ENCODE assay signal across 8 mouse cellular contexts in the genomic region with DNA sequence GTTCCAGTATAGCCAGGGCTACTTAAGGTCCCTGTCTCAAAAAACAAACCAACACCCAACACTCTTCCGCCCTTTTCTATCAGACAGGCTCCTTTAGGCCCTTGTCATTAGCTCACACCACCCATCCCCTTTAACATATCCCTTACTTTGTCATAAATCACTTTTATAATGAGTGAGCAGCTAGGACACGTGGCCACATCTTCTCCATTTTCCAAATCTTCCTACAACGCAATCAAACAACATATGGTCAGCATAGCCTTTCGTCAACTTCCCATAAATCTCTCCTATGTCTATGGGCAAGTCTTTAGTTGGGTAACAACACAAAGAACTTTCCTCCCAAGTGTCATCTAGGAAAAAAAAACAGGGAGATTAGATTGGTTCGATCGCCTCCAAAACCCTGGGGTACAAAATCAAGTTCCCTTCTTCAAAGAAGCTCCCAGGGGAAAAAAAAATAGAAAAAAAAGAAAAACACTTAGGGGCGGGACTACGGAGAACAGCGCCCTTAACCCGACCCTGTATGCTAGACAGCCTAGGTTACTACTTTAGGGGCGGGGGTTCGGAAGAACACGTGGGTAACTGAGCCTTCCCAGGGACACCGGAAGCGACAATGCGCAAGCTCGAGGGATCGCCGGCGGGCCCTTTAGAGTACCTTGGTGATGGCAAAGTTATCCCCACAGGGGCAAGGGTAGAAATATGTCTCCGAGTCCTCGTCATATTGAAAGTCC. TPM values are rescaled to one million over a fixed set of nuclear protein-coding genes. Genes with fewer than 3 reads are reported as not detected.
DNase-seq lines count a peak whose midpoint lies in the region; ATAC-seq and TF ChIP-seq lines count a peak whose summit lies in the region.

Oxnad1 (plus strand) TSS at position 614 of the 725 bp plus-strand sequence.

- peak within 1 kb of the TSS; percentile 53 for H3K4me2 ChIP-seq in forebrain, embryonic 16.5 days (ENCODE audit: low read length)
- H3K4me2 ChIP-seq in hindbrain, embryonic 15.5 days = peak within 1 kb of the TSS; percentile 86
- peak within 1 kb of the TSS; percentile 86 for H3K4me2 ChIP-seq in liver, embryonic 14.5 days (ENCODE audit: low read depth)

- H3K9ac ChIP-seq in forebrain, embryonic 16.5 days (replicated peaks; ENCODE audit: low read depth, low read length) = peak within 1 kb of the TSS; percentile 73
- peak within 1 kb of the TSS; percentile 62 for H3K9ac ChIP-seq in hindbrain, embryonic 15.5 days
- peak within 1 kb of the TSS; percentile 93 for H3K9ac ChIP-seq in liver, embryonic 14.5 days (replicated peaks)

- H3K9me3 ChIP-seq in forebrain, embryonic 16.5 days (ENCODE audit: control insufficient read depth, low read length) = no peaks in the 10 kb centered on the region
- no peaks in the 10 kb centered on the region for H3K9me3 ChIP-seq in hindbrain, embryonic 15.5 days
- no peaks in the 10 kb centered on the region for H3K9me3 ChIP-seq in liver, embryonic 14.5 days (ENCODE audit: control insufficient read depth, low read length)

- H3K27me3 ChIP-seq in forebrain, embryonic 16.5 days (replicated peaks; ENCODE audit: control insufficient read depth, insufficient read depth, low read length) = no peaks in the 10 kb centered on the region
- no peaks in the 10 kb centered on the region for H3K27me3 ChIP-seq in hindbrain, embryonic 15.5 days
- no peaks in the 10 kb centered on the region for H3K27me3 ChIP-seq in liver, embryonic 14.5 days (ENCODE audit: control insufficient read depth, insufficient read depth, low read length)
- H3K27me3 ChIP-seq in splenic B cell, adult 2 months (ENCODE audit: control insufficient read depth, insufficient read depth, low read length, poor library complexity, severe bottlenecking) = no peaks in the 10 kb centered on the region

- H3K36me3 ChIP-seq in forebrain, embryonic 16.5 days (ENCODE audit: control insufficient read depth, insufficient read depth) = peaks cover 10% of the 10 kb centered on the region; the same call in 1 of the 2 replicates
- peaks cover 18% of the 10 kb centered on the region for H3K36me3 ChIP-seq in hindbrain, embryonic 15.5 days
- H3K36me3 ChIP-seq in liver, embryonic 14.5 days (replicated peaks; ENCODE audit: control insufficient read depth, insufficient read depth, low read depth) = peaks cover 12% of the 10 kb centered on the region
- H3K36me3 ChIP-seq in splenic B cell, adult 2 months (ENCODE audit: control insufficient read depth, insufficient read depth, low read length, poor library complexity, severe bottlenecking) = peaks cover 11% of the 10 kb centered on the region

- peak; percentile 98 for ATAC-seq in forebrain, embryonic 16.5 days
- ATAC-seq in hindbrain, embryonic 15.5 days (ENCODE audit: low FRiP score, low read depth) = peak; percentile 97
- ATAC-seq in liver, embryonic 14.5 days (ENCODE audit: insufficient read depth) = peak; percentile 88

- H3K4me1 ChIP-seq in forebrain, embryonic 16.5 days (replicated peaks; ENCODE audit: control insufficient read depth, insufficient read depth, low read length) = peaks cover 10% of the 10 kb centered on the region
- peaks cover 21% of the 10 kb centered on the region for H3K4me1 ChIP-seq in hindbrain, embryonic 15.5 days (replicated peaks)
- H3K4me1 ChIP-seq in liver, embryonic 14.5 days (replicated peaks; ENCODE audit: control insufficient read depth in 2 of 2, insufficient read depth in 2 of 2, low read length in 1 of 2) = peaks cover 8 to 10% of the 10 kb centered on the region in 2 experiments; a peak in 3 of 4 replicates

- H3K27ac ChIP-seq in forebrain, embryonic 16.5 days (ENCODE audit: low read length) = peak within 1 kb of the TSS; percentile 82
- peak within 1 kb of the TSS; percentile 85 for H3K27ac ChIP-seq in hindbrain, embryonic 15.5 days (replicated peaks)
- H3K27ac ChIP-seq in liver, embryonic 14.5 days = peak within 1 kb of the TSS; percentile 95

- TF ChIP-seq CTCF in liver, embryonic 14.5 days (IDR thresholded peaks at IDR 0.05; ENCODE audit: low read depth) = no peak

- DNase-seq in spleen, adult 12 weeks (ENCODE audit: low spot score) = peak; percentile 2
- no peak for DNase-seq in spleen, adult 18-20 months
- peak; percentile 83 for DNase-seq in adrenal gland, postnatal 25 days
- peak; percentile 77 to 83 (median 79) for DNase-seq in liver, embryonic 14.5 days (ENCODE audit: low read depth in 3 of 3, low spot score in 3 of 3)
- peak; percentile 91 for DNase-seq in splenic B cell, adult 2 months (ENCODE audit: low read depth, low spot score)
- DNase-seq in natural killer cell, adult 2 months (ENCODE audit: low spot score in 2 of 2) = no peak

- 4% methylated on average over 22 of the region's 22 CpGs for WGBS in forebrain, embryonic 16.5 days
- 4% methylated on average over 22 of the region's 22 CpGs for WGBS in hindbrain, embryonic 15.5 days
- 1% methylated on average over 22 of the region's 22 CpGs for WGBS in liver, embryonic 14.5 days (ENCODE audit: insufficient replicate concordance)

- H3K4me3 ChIP-seq in forebrain, embryonic 16.5 days (replicated peaks; ENCODE audit: low read length) = peak within 1 kb of the TSS; percentile 57
- H3K4me3 ChIP-seq in hindbrain, embryonic 15.5 days = peak within 1 kb of the TSS; percentile 56
- H3K4me3 ChIP-seq in liver, embryonic 14.5 days (ENCODE audit: insufficient read depth in 1 of 2, low read depth in 2 of 2, low read length in 2 of 2) = peak within 1 kb of the TSS; percentile 78 to 90

- no peak for TF ChIP-seq EP300 in liver, embryonic 14.5 days (IDR thresholded peaks at IDR 0.05; ENCODE audit: low read depth)

RNA-seq across cellular contexts. Expression of gene Oxnad1, which starts in this region (rescaled TPM):
- total RNA-seq in adrenal gland, postnatal 25 days (2021) = 37.6 and 51.6 TPM in 2 replicates
- polyA plus RNA-seq in forebrain, embryonic 16.5 days (2015; fragmentation: Nextera tagmentation; extraction: Ambion mirVana) = 22.6 and 24.3 TPM in 2 replicates
- polyA plus RNA-seq in hindbrain, embryonic 15.5 days (2015; fragmentation: Nextera tagmentation; extraction: Ambion mirVana) = 20.8 and 22.2 TPM in 2 replicates
- 13.2 and 14.2 TPM in 2 replicates for polyA plus RNA-seq in liver, embryonic 14.5 days (2012; rRNA removed)
- 11.2 and 12.9 TPM in 2 replicates for polyA plus RNA-seq in liver, embryonic 14.5 days (2014; fragmentation: Nextera tagmentation; extraction: Ambion mirVana)

Comparison
In these comparisons a context has a peak if more than half of its experiments do, and no peak if none do; other contexts are left out.
1. DNase-seq: peak in spleen, adult 12 weeks (single experiment), adrenal gland, postnatal 25 days (single experiment), liver, embryonic 14.5 days (3 of 3) and splenic B cell, adult 2 months (single experiment); none in spleen, adult 18-20 months (0 of 2) and natural killer cell, adult 2 months (0 of 2).
2. Peak in every context shown above with its lines, with median percentiles within 50 percentile points of each other: ATAC-seq, H3K27ac ChIP-seq, H3K4me2 ChIP-seq, H3K4me3 ChIP-seq and H3K9ac ChIP-seq.